Mouse (Mus musculus) macrophage (primary cell): ENCODE results near the gene Baz2a. TPM values are rescaled to one million over a fixed set of nuclear protein-coding genes. Genes with fewer than 3 reads are reported as not detected.

Source experiments
- H3K27ac ChIP-seq: fragments of 350-480 bp; formaldehyde crosslinking; 2 replicates; pipeline ENCODE4 v1.9.0; 2021
- H3K36me3 ChIP-seq: fragments of 350-480 bp; formaldehyde crosslinking; 2 replicates; pipeline ENCODE4 v1.9.0; 2021; ENCODE audit errors: inconsistent target
- H3K4me3 ChIP-seq: fragments of 350-480 bp; formaldehyde crosslinking; 2 replicates; pipeline ENCODE4 v1.9.0; 2021; ENCODE audit errors: inconsistent target
- H3K79me2 ChIP-seq: fragments of 350-480 bp; formaldehyde crosslinking; 2 replicates; pipeline ENCODE4 v1.9.0; 2021; ENCODE audit errors: inconsistent target
- WGBS: methylation state at CpG from one replicate; pipeline ENCODE4 v1.1.7; 2026; ENCODE audit warnings: inconsistent platforms; ENCODE audit not compliant: missing documents; 5-methylcytosine and 5-hydroxymethylcytosine counted together
- polyA plus RNA-seq: library from polyadenylated mRNA; stranded (reverse); fragments of 250-400 nt; gene quantifications from 3 replicates; pipeline ENCODE4 v1.2.4, GENCODE M21; 2018; ENCODE audit warnings: inconsistent platforms

Baz2a gene
- polyA plus RNA-seq, 1 experiment from 2014 or later = 31.2 TPM

DNA sequence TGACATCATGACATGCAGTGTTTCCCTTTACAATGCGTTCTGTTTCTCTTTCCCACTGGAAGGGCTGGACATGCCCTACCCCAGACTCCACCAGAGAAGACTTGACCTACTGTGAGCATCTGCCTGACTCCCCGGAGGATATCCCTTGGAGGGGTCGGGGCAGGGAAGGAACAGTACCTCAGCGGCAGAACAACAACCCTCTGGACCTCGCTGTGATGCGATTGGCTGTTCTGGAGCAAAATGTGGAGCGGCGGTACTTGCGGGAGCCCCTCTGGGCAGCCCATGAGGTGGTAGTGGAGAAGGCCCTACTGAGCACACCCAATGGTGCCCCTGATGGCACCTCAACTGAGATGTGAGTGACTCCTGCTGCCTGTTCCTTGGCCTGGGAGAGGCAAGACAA, 33.5 kb downstream of the Baz2a start:
- WGBS = 92% methylated on average over 9 of the region's 9 CpGs
- no peaks in the 10 kb centered on the region for H3K79me2 ChIP-seq
- no peak overlapping the region for H3K4me3 ChIP-seq
- H3K27ac ChIP-seq = no peak overlapping the region
- H3K36me3 ChIP-seq = peaks cover 92% of the 10 kb centered on the region

DNA sequence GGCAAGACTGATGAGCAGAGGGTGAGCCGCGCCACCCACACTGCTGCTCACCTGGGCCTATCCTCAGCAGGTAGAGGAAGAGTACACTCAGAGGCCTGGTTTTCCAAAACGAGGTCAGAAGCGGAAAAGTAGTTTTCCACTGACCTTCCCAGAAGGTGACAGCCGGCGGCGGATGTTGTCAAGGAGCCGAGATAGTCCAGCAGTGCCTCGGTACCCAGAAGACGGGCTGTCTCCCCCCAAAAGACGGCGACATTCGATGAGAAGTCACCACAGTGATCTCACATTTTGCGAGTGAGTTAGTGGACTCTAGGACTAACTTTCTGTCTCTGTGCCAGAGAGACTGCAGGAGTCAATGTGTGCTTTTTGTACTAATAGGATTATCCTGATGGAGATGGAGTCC, 34.6 kb downstream of the Baz2a start:
- Histone ChIP-seq H3K79me2 (no peaks in the 10 kb centered on the region), H3K4me3 (no peak overlapping the region), H3K27ac (no peak overlapping the region), H3K36me3 (peaks cover 82% of the 10 kb centered on the region)
- 97% methylated on average over 14 of the region's 14 CpGs for WGBS

DNA sequence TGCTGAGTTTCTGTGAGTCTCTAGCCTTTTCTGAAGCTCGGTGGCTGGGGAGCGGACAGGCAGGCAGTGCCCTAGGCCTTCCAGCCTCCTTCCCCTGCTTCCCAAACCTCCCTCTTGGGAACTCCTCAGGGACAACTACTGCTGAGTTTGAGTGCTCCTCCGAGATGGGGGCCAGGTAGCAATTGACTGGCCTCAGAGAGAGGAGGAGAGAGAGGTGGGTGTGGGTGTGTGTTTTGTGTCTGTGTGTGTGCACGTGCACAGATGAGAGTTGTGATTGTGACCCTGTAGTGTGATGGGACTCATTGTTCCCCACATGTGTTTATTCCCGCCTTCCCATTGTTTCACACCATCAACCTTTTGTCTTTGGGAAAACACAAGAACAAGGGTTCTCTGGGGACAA, 36.1 kb downstream of the Baz2a start:
- H3K36me3 ChIP-seq = peaks cover 66% of the 10 kb centered on the region
- no peaks in the 10 kb centered on the region for H3K79me2 ChIP-seq
- WGBS = 100% methylated on average over 5 of the region's 5 CpGs
- H3K27ac ChIP-seq = no peak overlapping the region
- no peak overlapping the region for H3K4me3 ChIP-seq

DNA sequence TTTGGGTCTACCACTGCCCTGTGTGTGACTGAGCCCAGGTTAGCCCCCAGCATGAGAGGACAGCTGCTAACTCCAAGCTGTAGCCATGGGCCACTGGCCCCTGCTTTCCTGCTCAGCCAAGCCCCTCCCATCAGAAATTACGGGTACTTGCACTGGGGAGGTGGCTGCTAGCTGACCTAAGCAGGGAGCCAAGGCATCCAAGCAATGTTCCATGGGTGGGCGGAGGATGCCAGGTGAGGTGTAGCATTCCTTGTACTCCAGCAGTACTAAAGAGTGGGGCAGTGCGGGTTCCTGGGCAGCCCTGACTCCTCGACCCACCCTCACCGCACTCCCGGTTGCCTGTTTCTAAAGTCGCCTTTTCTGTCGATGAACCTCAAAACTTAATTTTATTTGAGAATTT, 36.8 kb downstream of the Baz2a start:
- WGBS = 98% methylated on average over 8 of the region's 8 CpGs
- Histone ChIP-seq H3K27ac (no peak overlapping the region), H3K79me2 (no peaks in the 10 kb centered on the region), H3K36me3 (peaks cover 61% of the 10 kb centered on the region), H3K4me3 (no peak overlapping the region)

DNA sequence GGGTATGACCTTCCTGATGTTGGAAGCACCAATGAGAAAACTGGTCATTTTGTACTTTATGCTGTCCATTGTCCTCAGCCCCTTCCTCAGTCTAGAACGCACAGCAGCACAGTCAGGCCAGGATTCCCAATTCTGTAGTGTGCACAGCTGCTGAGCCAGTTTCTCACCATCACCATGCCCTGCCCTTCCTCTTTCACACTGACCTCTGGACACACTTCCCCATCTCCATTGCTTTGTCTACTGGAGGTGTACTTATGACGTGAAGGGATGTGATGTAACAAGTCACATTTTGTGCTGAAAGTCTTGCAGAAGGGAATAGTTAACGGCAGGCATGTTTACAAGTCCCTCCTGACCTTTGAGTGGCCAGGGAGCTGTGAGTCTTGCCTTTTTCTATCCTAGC, 39.9 kb downstream of the Baz2a start:
- Histone ChIP-seq H3K4me3 (no peak overlapping the region), H3K27ac (no peak overlapping the region), H3K36me3 (peaks cover 30% of the 10 kb centered on the region), H3K79me2 (no peaks in the 10 kb centered on the region)
- 34% methylated on average over 3 of the region's 3 CpGs for WGBS

DNA sequence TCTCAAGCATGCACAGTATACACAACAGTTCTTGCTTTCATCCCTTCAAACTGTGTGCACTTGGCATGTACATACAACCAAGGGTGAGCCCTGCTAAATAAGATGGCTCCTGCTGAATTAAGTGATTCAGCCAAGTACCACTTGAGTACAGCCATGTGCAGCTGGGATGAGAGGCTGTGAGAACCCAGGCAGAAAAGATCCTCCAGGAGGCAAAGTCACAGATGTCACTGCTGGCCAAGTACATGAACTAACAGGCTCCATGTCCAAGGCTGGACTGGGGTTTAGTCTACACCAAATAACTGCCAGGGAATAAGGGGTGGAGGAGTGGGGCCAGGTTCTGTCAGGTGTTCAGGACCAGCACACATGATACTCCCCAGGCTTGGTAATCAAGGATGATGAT, 40.4 kb downstream of the Baz2a start:
- H3K27ac ChIP-seq = no peak overlapping the region
- H3K4me3 ChIP-seq = no peak overlapping the region
- no peaks in the 10 kb centered on the region for H3K79me2 ChIP-seq
- peaks cover 25% of the 10 kb centered on the region; the same call in 1 of the 2 replicates for H3K36me3 ChIP-seq

DNA sequence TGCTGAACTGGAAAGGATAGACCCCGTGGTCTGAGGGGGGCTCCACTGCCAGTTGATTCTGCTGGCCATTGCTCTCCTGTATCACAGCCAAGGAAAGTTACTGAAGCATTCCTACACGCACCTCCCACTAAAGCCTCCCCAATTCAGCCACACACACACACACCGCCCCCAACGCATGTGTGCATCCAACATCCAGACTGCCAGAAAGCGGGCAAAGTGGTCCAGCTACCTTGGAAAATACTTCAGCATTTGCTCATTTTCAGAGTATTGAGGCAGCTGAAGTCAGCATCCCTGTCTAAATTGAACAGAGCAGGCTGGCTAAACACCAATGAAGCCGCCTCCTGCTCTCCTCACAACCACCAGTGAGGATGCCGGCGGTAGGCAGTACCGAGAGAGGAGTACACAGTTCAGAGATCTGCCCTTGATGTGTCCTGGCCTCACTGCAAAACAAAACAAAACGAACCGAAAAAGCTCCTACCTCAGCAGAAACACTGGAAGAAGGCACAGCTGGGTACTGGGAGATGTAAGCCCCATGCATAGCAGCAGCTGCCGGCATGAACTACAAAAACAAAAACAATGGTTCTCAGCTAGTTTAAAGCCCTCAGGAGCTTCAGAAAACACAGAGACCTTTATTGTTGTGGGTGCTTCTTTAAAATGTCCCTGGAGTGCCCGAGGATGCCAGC, 42.4 kb downstream of the Baz2a start:
- 93% methylated on average over 13 of the region's 13 CpGs for WGBS
- Histone ChIP-seq H3K79me2 (no peaks in the 10 kb centered on the region), H3K36me3 (peaks cover 8% of the 10 kb centered on the region; the same call in 1 of the 2 replicates), H3K27ac (no peak overlapping the region), H3K4me3 (no peak overlapping the region)

DNA sequence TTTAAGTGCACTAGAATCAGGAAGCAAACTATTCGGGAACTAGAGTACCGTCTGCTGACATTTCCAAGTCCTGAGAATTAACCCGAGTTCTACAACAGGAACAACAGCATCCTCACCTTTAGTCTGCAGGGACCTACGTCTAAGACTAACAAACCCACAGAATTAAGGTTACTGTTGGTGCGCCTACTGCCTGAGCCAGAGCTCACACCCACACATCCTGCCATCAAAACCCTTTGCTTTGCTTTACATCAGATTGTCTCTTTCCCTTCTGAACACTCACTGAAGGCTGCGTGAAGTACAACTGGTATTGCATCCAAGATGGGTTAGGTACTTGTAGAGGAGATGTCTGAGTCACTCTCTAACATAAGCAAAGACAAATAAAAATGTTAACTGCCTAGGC, 44.0 kb downstream of the Baz2a start:
- H3K36me3 ChIP-seq = no peaks in the 10 kb centered on the region; the same call in 1 of the 2 replicates
- no peak overlapping the region for H3K4me3 ChIP-seq
- no peaks in the 10 kb centered on the region for H3K79me2 ChIP-seq
- H3K27ac ChIP-seq = no peak overlapping the region
- 96% methylated on average over 6 of the region's 6 CpGs for WGBS

DNA sequence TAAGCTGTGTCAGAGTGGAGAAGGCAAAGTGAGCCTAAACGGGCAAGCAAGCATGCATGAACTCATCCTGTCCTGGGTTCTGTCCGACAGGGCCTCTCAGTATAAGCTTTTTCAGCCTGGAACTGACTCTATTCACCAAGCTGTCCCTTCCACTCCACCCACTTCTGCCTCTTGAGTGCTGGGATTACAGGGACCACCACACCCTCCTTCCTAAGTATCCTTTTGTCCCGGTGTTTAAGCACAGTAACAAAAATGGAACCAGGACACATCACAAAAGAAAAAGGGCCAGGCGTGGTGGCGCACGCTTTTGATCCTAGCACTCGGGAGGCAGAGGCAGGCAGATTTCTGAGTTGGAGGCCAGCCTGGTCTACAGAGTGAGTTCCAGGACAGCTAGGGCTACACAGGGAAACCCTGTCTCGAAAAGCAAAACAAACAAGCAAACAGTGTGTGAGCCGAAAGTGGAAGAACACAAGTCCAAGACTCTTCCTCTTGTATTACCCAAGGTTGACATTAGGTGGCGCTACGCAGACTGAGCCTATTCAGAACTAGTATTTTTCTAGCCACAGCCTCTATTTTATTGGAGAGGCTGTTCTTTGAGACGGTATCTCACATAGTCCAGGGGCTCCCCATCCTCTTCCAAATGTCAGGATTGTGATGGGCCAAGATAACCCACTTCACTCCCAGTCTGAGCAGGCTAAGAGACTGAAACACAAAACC, 49.0 kb downstream of the Baz2a start:
- no peaks in the 10 kb centered on the region for H3K79me2 ChIP-seq
- H3K27ac ChIP-seq = no peak overlapping the region
- H3K4me3 ChIP-seq = no peak overlapping the region
- H3K36me3 ChIP-seq = peaks cover 19% of the 10 kb centered on the region; the same call in 1 of the 2 replicates
- WGBS = 60% methylated on average over 12 of the region's 12 CpGs

DNA sequence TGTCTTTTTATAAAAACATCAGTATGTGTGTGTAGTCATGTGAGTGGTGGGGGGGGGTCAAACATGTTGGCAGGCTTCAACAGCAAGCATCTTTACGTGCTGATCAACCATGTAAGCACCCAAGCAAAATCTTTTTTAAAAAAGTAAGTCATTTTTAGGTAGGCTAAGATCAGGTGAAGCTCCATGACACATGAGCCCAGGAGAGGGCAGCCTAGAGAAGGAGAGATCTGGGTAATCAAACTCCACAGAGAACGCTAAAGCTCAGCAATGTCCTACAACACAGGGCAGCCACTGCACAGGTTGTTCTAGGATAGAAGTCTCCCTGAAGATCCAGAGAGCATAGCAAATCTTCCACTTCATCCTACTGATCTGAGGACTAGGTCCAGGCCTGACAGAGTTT, 50.8 kb downstream of the Baz2a start:
- Histone ChIP-seq H3K36me3 (peaks cover 19% of the 10 kb centered on the region; the same call in 1 of the 2 replicates), H3K4me3 (no peak overlapping the region)
- 94% methylated on average over 2 of the region's 2 CpGs for WGBS

DNA sequence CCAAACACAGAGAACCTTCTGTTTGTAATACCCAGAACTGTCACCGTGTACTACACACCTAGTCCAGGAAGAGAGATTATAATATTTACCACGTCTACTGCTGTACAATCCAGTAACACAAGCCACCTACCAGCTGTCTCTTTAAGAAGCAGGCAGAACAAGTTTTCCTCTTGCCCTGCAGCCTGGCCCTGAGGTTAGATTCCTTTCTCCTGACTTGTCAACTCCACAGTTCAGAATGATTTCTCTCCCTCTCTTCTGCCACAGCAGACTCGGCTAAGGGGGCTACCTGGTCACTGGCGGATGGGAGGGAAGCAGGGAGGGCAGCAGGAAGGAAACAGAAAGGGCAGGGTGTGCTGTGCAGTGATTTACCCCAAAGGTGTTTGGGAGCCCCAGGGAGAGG, 52.3 kb downstream of the Baz2a start:
- H3K36me3 ChIP-seq = peaks cover 19% of the 10 kb centered on the region; the same call in 1 of the 2 replicates

More for the DNA sequence above, 50.8 kb downstream of the Baz2a start:
- Histone ChIP-seq H3K27ac (no peak overlapping the region), H3K79me2 (no peaks in the 10 kb centered on the region)

DNA sequence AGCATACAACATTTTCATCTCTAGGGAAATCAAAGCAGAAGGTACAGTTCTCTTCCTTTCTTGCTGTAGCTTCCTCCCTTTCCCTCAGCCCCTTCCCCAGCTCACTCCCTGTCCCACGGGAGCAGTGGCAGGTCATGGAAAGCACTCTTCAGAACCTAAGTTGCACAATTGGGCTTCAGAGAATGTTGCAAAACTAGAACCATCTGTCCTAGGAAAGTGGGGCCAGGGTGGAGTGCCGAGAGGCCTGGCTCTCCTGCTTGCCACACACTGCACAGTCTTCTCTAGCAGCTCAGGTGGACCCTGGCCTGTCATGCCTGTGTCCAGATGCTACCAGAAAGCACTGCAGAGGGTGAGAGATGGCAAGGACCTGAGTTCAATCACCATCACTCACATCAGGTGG, 53.6 kb downstream of the Baz2a start:
- no peaks in the 10 kb centered on the region for H3K79me2 ChIP-seq
- no peak overlapping the region for H3K4me3 ChIP-seq
- H3K36me3 ChIP-seq = peaks cover 19% of the 10 kb centered on the region; the same call in 1 of the 2 replicates
- whole genome bisulfite sequencing = 65% methylated on average over 2 of the region's 2 CpGs
- no peak overlapping the region for H3K27ac ChIP-seq

More for the DNA sequence above, 52.3 kb downstream of the Baz2a start:
- no peak overlapping the region for H3K27ac ChIP-seq
- no peaks in the 10 kb centered on the region for H3K79me2 ChIP-seq
- WGBS = 92% methylated on average over 4 of the region's 4 CpGs
- no peak overlapping the region for H3K4me3 ChIP-seq

DNA sequence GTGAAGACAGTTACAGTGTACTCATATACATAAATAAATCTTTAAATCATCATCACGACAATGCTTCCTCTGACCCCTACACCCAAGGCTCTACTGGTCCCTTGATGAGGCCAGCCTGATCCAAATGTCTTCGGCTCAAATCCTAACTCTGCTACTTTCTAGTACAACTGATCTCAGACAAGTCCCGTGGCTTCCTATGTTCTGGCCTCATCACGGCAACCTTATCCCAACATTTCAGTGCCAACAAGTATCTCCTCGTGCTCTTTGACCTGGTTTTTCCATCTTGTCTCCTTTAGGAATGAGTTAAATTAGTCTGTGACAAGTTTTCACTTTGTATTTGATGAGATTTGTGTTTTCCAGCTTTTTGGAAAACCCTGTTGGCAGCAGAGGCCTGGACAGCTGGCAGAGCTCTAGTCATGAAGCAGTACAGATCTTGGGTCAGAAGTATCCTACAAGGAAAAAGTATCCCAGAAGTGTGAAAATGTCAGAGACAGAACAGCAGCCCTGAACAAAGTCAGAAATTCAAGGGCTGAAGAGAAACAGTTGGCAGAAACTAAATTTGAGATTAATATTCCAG, 57.5 kb downstream of the Baz2a start:
- no peak overlapping the region for H3K4me3 ChIP-seq
- WGBS = 93% methylated on average over 5 of the region's 5 CpGs
- H3K79me2 ChIP-seq = no peaks in the 10 kb centered on the region
- H3K36me3 ChIP-seq = 0 out of 2 replicates have a peak, but pooled peaks cover 5% of the 10 kb centered on the region
- no peak overlapping the region for H3K27ac ChIP-seq

DNA sequence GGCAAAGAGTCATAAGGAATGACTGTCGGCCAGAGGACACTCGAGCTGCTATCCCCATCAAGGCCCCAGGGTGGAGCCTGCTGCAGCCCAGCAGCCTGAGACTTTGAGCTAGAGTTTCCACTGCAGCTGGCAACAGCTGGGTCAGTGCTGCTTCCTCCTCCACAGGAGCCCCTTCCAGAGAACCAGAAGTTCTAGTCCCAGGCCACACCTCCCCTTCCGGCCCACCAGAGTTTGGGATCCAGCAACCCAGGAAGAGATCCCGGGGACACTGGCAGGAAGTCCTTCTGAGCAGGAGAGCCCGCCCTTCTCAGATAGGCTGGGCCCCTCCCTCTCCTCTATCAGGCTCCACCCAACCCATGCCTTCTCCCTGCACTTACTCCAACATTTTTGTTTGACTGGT, 58.2 kb downstream of the Baz2a start:
- H3K36me3 ChIP-seq = 0 out of 2 replicates have a peak, but pooled peaks cover 4% of the 10 kb centered on the region
- 12% methylated on average over 5 of the region's 5 CpGs for WGBS

DNA sequence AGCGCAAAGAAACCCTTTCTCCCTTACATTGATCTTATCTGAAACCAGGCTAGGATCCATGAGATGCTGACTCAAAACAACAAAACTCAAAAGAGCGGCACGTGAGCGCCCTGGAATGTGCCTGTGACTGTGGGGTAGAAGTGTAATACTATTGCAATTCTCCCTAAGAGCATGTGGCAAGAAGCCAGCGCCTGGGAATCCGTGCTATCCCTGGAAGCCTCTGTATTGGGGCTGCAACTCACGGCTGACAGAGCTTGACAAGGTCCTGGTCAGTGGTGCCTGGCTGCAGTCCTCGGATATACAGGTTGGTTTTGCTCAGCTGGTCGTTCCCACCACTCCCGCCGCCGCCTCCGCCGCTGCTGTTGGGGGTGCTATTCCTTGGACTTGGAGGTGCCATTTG, 59.6 kb downstream of the Baz2a start:
- H3K36me3 ChIP-seq = no peaks in the 10 kb centered on the region
- no peaks in the 10 kb centered on the region for H3K79me2 ChIP-seq
- no peak overlapping the region for H3K27ac ChIP-seq
- 94% methylated on average over 14 of the region's 14 CpGs for WGBS
- H3K4me3 ChIP-seq = no peak overlapping the region

More for the DNA sequence above, 58.2 kb downstream of the Baz2a start:
- H3K27ac ChIP-seq = peak overlapping the region; percentile 10; the same call in 1 of the 2 replicates
- peak overlapping the region; percentile 3; the same call in 1 of the 2 replicates for H3K4me3 ChIP-seq
- no peaks in the 10 kb centered on the region for H3K79me2 ChIP-seq
